Comparison of ENCODE assay signal across 8 mouse cellular contexts in genomic region chr2:92422388-92423135, GRCm38 (mm10). TPM values are rescaled to one million over a fixed set of nuclear protein-coding genes. Genes with fewer than 3 reads are reported as not detected.
DNase-seq lines count a peak whose midpoint lies in the region; ATAC-seq and TF ChIP-seq lines count a peak whose summit lies in the region.

No protein-coding gene starts in this region.

- peaks cover 41% of the 10 kb centered on the region for H3K36me3 ChIP-seq in heart, embryonic 16.5 days (ENCODE audit: control insufficient read depth, insufficient read depth)
- H3K36me3 ChIP-seq in midbrain, postnatal 0 days (ENCODE audit: insufficient read depth, low read length), result peaks cover 68% of the 10 kb centered on the region
- H3K36me3 ChIP-seq in midbrain, embryonic 11.5 days (ENCODE audit: control insufficient read depth, insufficient read depth, low read length), result peaks cover 4% of the 10 kb centered on the region; the same call in 1 of the 2 replicates
- H3K36me3 ChIP-seq in small intestine, adult 2 months (ENCODE audit: control insufficient read depth, insufficient read depth, low read length), result peaks cover 46% of the 10 kb centered on the region
- peaks cover 77% of the 10 kb centered on the region for H3K36me3 ChIP-seq in midbrain, embryonic 13.5 days

- intact Hi-C loops in heart, postnatal 36 days (cut with DNase I), result no loop called here

- H3K27me3 ChIP-seq in heart, embryonic 16.5 days (ENCODE audit: control insufficient read depth, insufficient read depth, low read length), result no peaks in the 10 kb centered on the region
- H3K27me3 ChIP-seq in midbrain, postnatal 0 days (ENCODE audit: insufficient read depth, low read length), result no peaks in the 10 kb centered on the region
- no peaks in the 10 kb centered on the region for H3K27me3 ChIP-seq in midbrain, embryonic 11.5 days (ENCODE audit: control insufficient read depth, insufficient read depth, low read length)
- H3K27me3 ChIP-seq in small intestine, adult 2 months (ENCODE audit: control insufficient read depth, insufficient read depth, low read length), result no peaks in the 10 kb centered on the region
- H3K27me3 ChIP-seq in midbrain, embryonic 13.5 days, result no peaks in the 10 kb centered on the region

- peak overlapping the region; percentile 91 for H3K27ac ChIP-seq in heart, embryonic 16.5 days (ENCODE audit: low read length)
- H3K27ac ChIP-seq in midbrain, postnatal 0 days (ENCODE audit: low read depth, low read length), result peak overlapping the region; percentile 71; the same call in 1 of the 2 replicates
- H3K27ac ChIP-seq in midbrain, embryonic 11.5 days (ENCODE audit: low read depth, low read length), result no peak overlapping the region
- no peak overlapping the region for H3K27ac ChIP-seq in small intestine, adult 2 months (ENCODE audit: insufficient read depth, low read depth, low read length)
- H3K27ac ChIP-seq in midbrain, embryonic 13.5 days, result no peak overlapping the region

- ATAC-seq in heart, embryonic 16.5 days (replicated peaks; ENCODE audit: extremely low read depth, insufficient read depth, low FRiP score), result no peak
- ATAC-seq in midbrain, postnatal 0 days (ENCODE audit: low FRiP score), result no peak
- no peak for ATAC-seq in midbrain, embryonic 11.5 days (ENCODE audit: low FRiP score)
- ATAC-seq in midbrain, embryonic 13.5 days, result no peak

- no peak overlapping the region for H3K4me3 ChIP-seq in heart, embryonic 16.5 days (ENCODE audit: low read length)
- no peak overlapping the region for H3K4me3 ChIP-seq in midbrain, postnatal 0 days (ENCODE audit: low read depth, low read length)
- no peak overlapping the region for H3K4me3 ChIP-seq in midbrain, embryonic 11.5 days (ENCODE audit: low read depth, low read length)
- no peak overlapping the region for H3K4me3 ChIP-seq in small intestine, adult 2 months (ENCODE audit: low read depth, low read length)
- H3K4me3 ChIP-seq in midbrain, embryonic 13.5 days (replicated peaks), result no peak overlapping the region

- no peaks in the 10 kb centered on the region for H3K9me3 ChIP-seq in heart, embryonic 16.5 days (replicated peaks; ENCODE audit: control insufficient read depth, low read length)
- H3K9me3 ChIP-seq in midbrain, postnatal 0 days (ENCODE audit: low read length), result no peaks in the 10 kb centered on the region
- no peaks in the 10 kb centered on the region for H3K9me3 ChIP-seq in midbrain, embryonic 11.5 days (ENCODE audit: control insufficient read depth, low read length)
- H3K9me3 ChIP-seq in midbrain, embryonic 13.5 days, result no peaks in the 10 kb centered on the region

- H3K4me2 ChIP-seq in heart, embryonic 16.5 days (ENCODE audit: low read depth, low read length), result no peak overlapping the region
- no peak overlapping the region for H3K4me2 ChIP-seq in midbrain, postnatal 0 days (ENCODE audit: low read depth, low read length, poor library complexity, severe bottlenecking)
- no peak overlapping the region for H3K4me2 ChIP-seq in midbrain, embryonic 11.5 days
- H3K4me2 ChIP-seq in midbrain, embryonic 13.5 days (replicated peaks), result no peak overlapping the region

- WGBS in heart, embryonic 16.5 days, result 54% methylated on average over 10 of the region's 10 CpGs
- 81% methylated on average over 10 of the region's 10 CpGs for WGBS in midbrain, postnatal 0 days
- 86% methylated on average over 10 of the region's 10 CpGs for WGBS in midbrain, embryonic 11.5 days
- WGBS in small intestine, adult 2 months, result 81% methylated on average over 10 of the region's 10 CpGs
- 76% methylated on average over 10 of the region's 10 CpGs for WGBS in midbrain, embryonic 13.5 days

- no peak overlapping the region for H3K9ac ChIP-seq in heart, embryonic 16.5 days (ENCODE audit: low read length)
- no peak overlapping the region for H3K9ac ChIP-seq in midbrain, postnatal 0 days (replicated peaks; ENCODE audit: low read length, poor library complexity, severe bottlenecking)
- H3K9ac ChIP-seq in midbrain, embryonic 11.5 days (ENCODE audit: low read length), result no peak overlapping the region
- H3K9ac ChIP-seq in midbrain, embryonic 13.5 days (replicated peaks), result no peak overlapping the region

- TF ChIP-seq CTCF in midbrain, postnatal 0 days (IDR thresholded peaks at IDR 0.05), result peak; percentile 59
- TF ChIP-seq CTCF in small intestine, adult 2 months (IDR thresholded peaks at IDR 0.05; ENCODE audit: extremely low read depth, insufficient read length, insufficient replicate concordance, low read depth, low read length), result peak; percentile 35; the same call in 1 of the 2 replicates

- DNase-seq in heart, postnatal 36 days, result no peak
- DNase-seq in midbrain, postnatal 0 days (ENCODE audit: low spot score), result peak; percentile 43
- no peak for DNase-seq in midbrain, embryonic 11.5 days (ENCODE audit: low spot score, missing footprints)
- DNase-seq in cerebellum, postnatal 10 days, result peak; percentile 53 to 66
- no peak for DNase-seq in right cerebral cortex, postnatal 10 days (ENCODE audit: low spot score in 2 of 2)

- TF ChIP-seq POLR2A in small intestine, adult 2 months (IDR thresholded peaks at IDR 0.05; ENCODE audit: low read depth, low read length), result no peak

- H3K4me1 ChIP-seq in heart, embryonic 16.5 days (ENCODE audit: control insufficient read depth, insufficient read depth, low read length), result peaks cover 44% of the 10 kb centered on the region
- H3K4me1 ChIP-seq in midbrain, postnatal 0 days (ENCODE audit: insufficient read depth, low read length), result 0 out of 2 replicates have a peak, but pooled peaks cover 6% of the 10 kb centered on the region
- peaks cover 30% of the 10 kb centered on the region for H3K4me1 ChIP-seq in midbrain, embryonic 11.5 days (ENCODE audit: control insufficient read depth, insufficient read depth, low read length)
- H3K4me1 ChIP-seq in small intestine, adult 2 months (ENCODE audit: control insufficient read depth, insufficient read depth, insufficient read length, low read length), result peaks cover 13% of the 10 kb centered on the region
- H3K4me1 ChIP-seq in midbrain, embryonic 13.5 days (replicated peaks), result peaks cover 44% of the 10 kb centered on the region

RNA-seq across cellular contexts. Expression of gene Cry2, which starts 11.3 kb away (rescaled TPM):
- polyA plus RNA-seq in heart, embryonic 16.5 days (2015; fragmentation: Nextera tagmentation; extraction: Ambion mirVana), result 18.4 and 18.6 TPM in 2 replicates
- 10 to 100 TPM; 21.8 to 33.4 TPM for total RNA-seq in heart, postnatal 36 days (2021)
- 41.9 and 48.4 TPM in 2 replicates for total RNA-seq in midbrain, postnatal 0 days (2014; rRNA removed)
- polyA plus RNA-seq in midbrain, postnatal 0 days (2015; fragmentation: Nextera tagmentation; extraction: Ambion mirVana), result 50.6 and 55.2 TPM in 2 replicates
- polyA plus RNA-seq in midbrain, embryonic 11.5 days (2014; fragmentation: Nextera tagmentation; extraction: Ambion mirVana), result 20.5 and 21.9 TPM in 2 replicates
- polyA plus RNA-seq in small intestine, adult 2 months (2012; rRNA removed), result 4.7 and 13.1 TPM in 2 replicates
- polyA plus RNA-seq in midbrain, embryonic 13.5 days (2015; fragmentation: Nextera tagmentation; extraction: Ambion mirVana), result 35.8 and 36.2 TPM in 2 replicates

RNA-seq across cellular contexts. Expression of gene Mapk8ip1, which starts 21.5 kb away (rescaled TPM):
- 5.7 TPM in 2 replicates for polyA plus RNA-seq in heart, embryonic 16.5 days (2015; fragmentation: Nextera tagmentation; extraction: Ambion mirVana)
- total RNA-seq in heart, postnatal 36 days (2021), result 1 to 10 TPM; 4.6 to 4.8 TPM
- total RNA-seq in midbrain, postnatal 0 days (2014; rRNA removed), result 286 and 357 TPM in 2 replicates
- 176 and 178 TPM in 2 replicates for polyA plus RNA-seq in midbrain, postnatal 0 days (2015; fragmentation: Nextera tagmentation; extraction: Ambion mirVana)
- polyA plus RNA-seq in midbrain, embryonic 11.5 days (2014; fragmentation: Nextera tagmentation; extraction: Ambion mirVana), result 34.5 and 37.1 TPM in 2 replicates
- 4.7 and 5.3 TPM in 2 replicates for polyA plus RNA-seq in small intestine, adult 2 months (2012; rRNA removed)
- polyA plus RNA-seq in midbrain, embryonic 13.5 days (2015; fragmentation: Nextera tagmentation; extraction: Ambion mirVana), result 86.9 and 111 TPM in 2 replicates

RNA-seq across cellular contexts. Expression of gene Slc35c1, which starts 37.8 kb away (rescaled TPM):
- 9.9 and 12.9 TPM in 2 replicates for polyA plus RNA-seq in heart, embryonic 16.5 days (2015; fragmentation: Nextera tagmentation; extraction: Ambion mirVana)
- total RNA-seq in heart, postnatal 36 days (2021), result 1 to 10 TPM; 5.8 to 7.5 TPM
- total RNA-seq in midbrain, postnatal 0 days (2014; rRNA removed), result 8.9 and 18.6 TPM in 2 replicates
- polyA plus RNA-seq in midbrain, postnatal 0 days (2015; fragmentation: Nextera tagmentation; extraction: Ambion mirVana), result 16.8 and 18.8 TPM in 2 replicates
- polyA plus RNA-seq in midbrain, embryonic 11.5 days (2014; fragmentation: Nextera tagmentation; extraction: Ambion mirVana), result 9.2 and 9.5 TPM in 2 replicates
- 124 and 160 TPM in 2 replicates for polyA plus RNA-seq in small intestine, adult 2 months (2012; rRNA removed)
- 8.9 and 10.6 TPM in 2 replicates for polyA plus RNA-seq in midbrain, embryonic 13.5 days (2015; fragmentation: Nextera tagmentation; extraction: Ambion mirVana)

RNA-seq across cellular contexts. Expression of gene 1700029I15Rik, which starts 40.2 kb away (rescaled TPM):
- 1.8 and 2.6 TPM in 2 replicates for polyA plus RNA-seq in heart, embryonic 16.5 days (2015; fragmentation: Nextera tagmentation; extraction: Ambion mirVana)
- total RNA-seq in heart, postnatal 36 days (2021), result 1 to 10 TPM; 1.7 TPM
- total RNA-seq in midbrain, postnatal 0 days (2014; rRNA removed), result 0.76 and 8.6 TPM in 2 replicates
- 3.1 and 4.7 TPM in 2 replicates for polyA plus RNA-seq in midbrain, postnatal 0 days (2015; fragmentation: Nextera tagmentation; extraction: Ambion mirVana)
- polyA plus RNA-seq in midbrain, embryonic 11.5 days (2014; fragmentation: Nextera tagmentation; extraction: Ambion mirVana), result 1.5 and 2.0 TPM in 2 replicates
- 3.5 and 7.4 TPM in 2 replicates for polyA plus RNA-seq in small intestine, adult 2 months (2012; rRNA removed)
- polyA plus RNA-seq in midbrain, embryonic 13.5 days (2015; fragmentation: Nextera tagmentation; extraction: Ambion mirVana), result 8.0 and 8.9 TPM in 2 replicates

RNA-seq across cellular contexts. Expression of gene Large2, which starts 47.9 kb away (rescaled TPM):
- polyA plus RNA-seq in heart, embryonic 16.5 days (2015; fragmentation: Nextera tagmentation; extraction: Ambion mirVana), result 1.7 and 2.0 TPM in 2 replicates
- not detected for total RNA-seq in heart, postnatal 36 days (2021)
- total RNA-seq in midbrain, postnatal 0 days (2014; rRNA removed), result 1.4 TPM in 2 replicates
- polyA plus RNA-seq in midbrain, postnatal 0 days (2015; fragmentation: Nextera tagmentation; extraction: Ambion mirVana), result 1.5 and 1.6 TPM in 2 replicates
- 8.9 and 10.6 TPM in 2 replicates for polyA plus RNA-seq in midbrain, embryonic 11.5 days (2014; fragmentation: Nextera tagmentation; extraction: Ambion mirVana)
- polyA plus RNA-seq in small intestine, adult 2 months (2012; rRNA removed), result 12.3 and 15.6 TPM in 2 replicates
- polyA plus RNA-seq in midbrain, embryonic 13.5 days (2015; fragmentation: Nextera tagmentation; extraction: Ambion mirVana), result 1.5 and 2.5 TPM in 2 replicates

Comparison
In these comparisons a context has a peak if more than half of its experiments do, and no peak if none do; other contexts are left out.
1. H3K27ac ChIP-seq: peak in heart, embryonic 16.5 days (single experiment) and midbrain, postnatal 0 days (single experiment); none in midbrain, embryonic 11.5 days (single experiment), small intestine, adult 2 months (single experiment) and midbrain, embryonic 13.5 days (single experiment).
2. DNase-seq: peak in midbrain, postnatal 0 days (single experiment) and cerebellum, postnatal 10 days (2 of 2); none in heart, postnatal 36 days (0 of 2), midbrain, embryonic 11.5 days (single experiment) and right cerebral cortex, postnatal 10 days (0 of 2).